Comparison of ENCODE assay signal across 14 mouse cellular contexts in genomic region chr6:119200362-119200761, GRCm38 (mm10). TPM values are rescaled to one million over a fixed set of nuclear protein-coding genes. Genes with fewer than 3 reads are reported as not detected.
A peak's percentile ranks its signal among the peaks of the same experiment; 100 is the strongest.
DNase-seq lines count a peak whose midpoint lies in the region; ATAC-seq and TF ChIP-seq lines count a peak whose summit lies in the region.
"Had no signal": no experiment of that assay in that cellular context is flagged by ENCODE, and none has a peak within 500 bp of the region (broad histone marks: within the 10 kb centered on the region; RNA-seq: fewer than 3 reads in every experiment).

No protein-coding gene starts in this region.

- DNase-seq in heart, postnatal 14 days = no peak
- no peak for DNase-seq in urinary bladder, postnatal 25 days (ENCODE audit: low spot score)
- DNase-seq in embryonic facial prominence, embryonic 10.5 days (ENCODE audit: low spot score) = no peak
- DNase-seq: cerebellum, adult 2 months; kidney, adult 9 months; lung, adult 2 months; midbrain, embryonic 14.5 days had no signal

- H3K36me3 ChIP-seq in heart, embryonic 12.5 days = no peaks in the 10 kb centered on the region
- no peaks in the 10 kb centered on the region; the same call in 1 of the 2 replicates for H3K36me3 ChIP-seq in ES-Bruce4 (ENCODE audit: control insufficient read depth, insufficient read depth, low read length, poor library complexity, severe bottlenecking)
- no peaks in the 10 kb centered on the region for H3K36me3 ChIP-seq in intestine, embryonic 15.5 days
- H3K36me3 ChIP-seq in liver, embryonic 16.5 days (ENCODE audit: control insufficient read depth, insufficient read depth) = no peaks in the 10 kb centered on the region
- H3K36me3 ChIP-seq in embryonic facial prominence, embryonic 10.5 days (replicated peaks) = peaks cover 31% of the 10 kb centered on the region

- peaks cover 62% of the 10 kb centered on the region for H3K4me1 ChIP-seq in heart, embryonic 12.5 days (replicated peaks)
- peaks cover 3% of the 10 kb centered on the region for H3K4me1 ChIP-seq in ES-Bruce4 (ENCODE audit: control insufficient read depth, insufficient read depth, low read length)
- peaks cover 6% of the 10 kb centered on the region; the same call in 1 of the 2 replicates for H3K4me1 ChIP-seq in intestine, embryonic 15.5 days (replicated peaks)
- H3K4me1 ChIP-seq in liver, embryonic 16.5 days (ENCODE audit: control insufficient read depth, low read depth, low read length) = no peaks in the 10 kb centered on the region
- peaks cover 15% of the 10 kb centered on the region for H3K4me1 ChIP-seq in embryonic facial prominence, embryonic 10.5 days

- no peak for TF ChIP-seq CTCF in ES-Bruce4 (IDR thresholded peaks at IDR 0.05; ENCODE audit: low read depth, low read length)

- intact Hi-C loops in heart, postnatal 14 days (cut with DNase I) = no loop called here

- no peaks in the 10 kb centered on the region for H3K9me3 ChIP-seq in heart, embryonic 12.5 days (replicated peaks)
- 0 out of 2 replicates have a peak, but pooled peaks cover 2% of the 10 kb centered on the region for H3K9me3 ChIP-seq in ES-Bruce4 (replicated peaks; ENCODE audit: control insufficient read depth, insufficient read depth, low read length, poor library complexity, severe bottlenecking)
- no peaks in the 10 kb centered on the region for H3K9me3 ChIP-seq in intestine, embryonic 15.5 days
- no peaks in the 10 kb centered on the region for H3K9me3 ChIP-seq in liver, embryonic 16.5 days (replicated peaks; ENCODE audit: control insufficient read depth, low read length)
- H3K9me3 ChIP-seq in embryonic facial prominence, embryonic 10.5 days = no peaks in the 10 kb centered on the region
- H3K9me3 ChIP-seq: forebrain, embryonic 12.5 days; hindbrain, embryonic 15.5 days had no signal

- ATAC-seq in heart, embryonic 12.5 days (ENCODE audit: insufficient number of reproducible peaks, low FRiP score) = no peak
- ATAC-seq in intestine, embryonic 15.5 days = peak; percentile 76
- peak; percentile 81 for ATAC-seq in liver, embryonic 16.5 days (ENCODE audit: low read depth)

- 56% methylated on average over 5 of the region's 5 CpGs for WGBS in heart, embryonic 12.5 days
- WGBS in intestine, embryonic 15.5 days = 54% methylated on average over 5 of the region's 5 CpGs
- 69% methylated on average over 5 of the region's 5 CpGs for WGBS in liver, embryonic 16.5 days (ENCODE audit: insufficient replicate concordance)
- 77% methylated on average over 5 of the region's 5 CpGs for WGBS in embryonic facial prominence, embryonic 10.5 days

- H3K4me3 ChIP-seq in heart, embryonic 12.5 days = no peak overlapping the region
- H3K4me3 ChIP-seq in ES-Bruce4 (ENCODE audit: low read depth, low read length) = no peak overlapping the region
- H3K4me3 ChIP-seq in intestine, embryonic 15.5 days (replicated peaks) = no peak overlapping the region
- H3K4me3 ChIP-seq in liver, embryonic 16.5 days (ENCODE audit: low read depth, low read length) = no peak overlapping the region
- H3K4me3 ChIP-seq in embryonic facial prominence, embryonic 10.5 days = no peak overlapping the region
- H3K4me3 ChIP-seq: forebrain, embryonic 12.5 days; hindbrain, embryonic 15.5 days had no signal

- TF ChIP-seq POLR2A in ES-Bruce4 (IDR thresholded peaks at IDR 0.05; ENCODE audit: insufficient read depth, low read length) = no peak

- no peaks in the 10 kb centered on the region for H3K27me3 ChIP-seq in heart, embryonic 12.5 days (replicated peaks)
- no peaks in the 10 kb centered on the region for H3K27me3 ChIP-seq in ES-Bruce4 (ENCODE audit: control insufficient read depth, insufficient read depth, low read length, poor library complexity, severe bottlenecking)
- H3K27me3 ChIP-seq in intestine, embryonic 15.5 days (replicated peaks) = no peaks in the 10 kb centered on the region
- H3K27me3 ChIP-seq in liver, embryonic 16.5 days (ENCODE audit: control insufficient read depth, insufficient read depth, low read depth, low read length) = no peaks in the 10 kb centered on the region
- H3K27me3 ChIP-seq in embryonic facial prominence, embryonic 10.5 days (replicated peaks; ENCODE audit: low read depth, poor library complexity, severe bottlenecking) = no peaks in the 10 kb centered on the region
- H3K27me3 ChIP-seq: forebrain, embryonic 12.5 days; hindbrain, embryonic 15.5 days had no signal

- peak overlapping the region; percentile 58 for H3K27ac ChIP-seq in heart, embryonic 12.5 days (ENCODE audit: poor library complexity, severe bottlenecking)
- peak overlapping the region; percentile 61; the same call in 1 of the 2 replicates for H3K27ac ChIP-seq in ES-Bruce4 (ENCODE audit: insufficient read depth, low read length)
- H3K27ac ChIP-seq in intestine, embryonic 15.5 days = no peak overlapping the region
- peak overlapping the region; percentile 45; the same call in 1 of the 2 replicates for H3K27ac ChIP-seq in liver, embryonic 16.5 days (ENCODE audit: low read length)
- H3K27ac ChIP-seq in embryonic facial prominence, embryonic 10.5 days (replicated peaks) = no peak overlapping the region
- H3K27ac ChIP-seq: hindbrain, embryonic 15.5 days had no signal

- TF ChIP-seq EP300 in ES-Bruce4 (IDR thresholded peaks at IDR 0.05; ENCODE audit: insufficient read depth, low read depth, low read length) = no peak

- H3K9ac ChIP-seq in heart, embryonic 12.5 days = no peak overlapping the region
- H3K9ac ChIP-seq in ES-Bruce4 (ENCODE audit: low read depth, poor library complexity, severe bottlenecking) = no peak overlapping the region
- no peak overlapping the region for H3K9ac ChIP-seq in intestine, embryonic 15.5 days
- no peak overlapping the region for H3K9ac ChIP-seq in liver, embryonic 16.5 days (ENCODE audit: low read depth, low read length)
- H3K9ac ChIP-seq: forebrain, embryonic 12.5 days; hindbrain, embryonic 15.5 days had no signal

- no peak overlapping the region for H3K4me2 ChIP-seq in heart, embryonic 12.5 days
- no peak overlapping the region for H3K4me2 ChIP-seq in intestine, embryonic 15.5 days (replicated peaks)
- H3K4me2 ChIP-seq in liver, embryonic 16.5 days (ENCODE audit: low read depth, low read length) = peak overlapping the region; percentile 18; the same call in 1 of the 2 replicates
- H3K4me2 ChIP-seq: forebrain, embryonic 12.5 days; hindbrain, embryonic 15.5 days had no signal

RNA-seq across cellular contexts. Expression of gene Cacna1c, which starts 4.1 kb away (rescaled TPM):
- polyA plus RNA-seq in heart, embryonic 12.5 days (2016; fragmentation: Nextera tagmentation; extraction: Ambion mirVana) = 58.1 and 63.4 TPM in 2 replicates
- total RNA-seq in heart, postnatal 14 days (2021) = 100 to 1,000 TPM; 195 to 220 TPM
- 0.90 and 1.0 TPM in 2 replicates for polyA plus RNA-seq in ES-Bruce4 (2011; ENCODE audit: insufficient read depth, insufficient read length, low read depth, missing spikeins)
- polyA plus RNA-seq in intestine, embryonic 15.5 days (2015; fragmentation: Nextera tagmentation; extraction: Ambion mirVana) = 3.0 and 3.3 TPM in 2 replicates
- polyA plus RNA-seq in liver, embryonic 16.5 days (2015; fragmentation: Nextera tagmentation; extraction: Ambion mirVana) = 0.20 and 0.30 TPM in 2 replicates
- polyA plus RNA-seq in embryonic facial prominence, embryonic 10.5 days (2016; fragmentation: Nextera tagmentation; extraction: Ambion mirVana) = 4.2 and 4.9 TPM in 2 replicates
- polyA plus RNA-seq: C2C12 had no signal

RNA-seq across cellular contexts. Expression of gene Dcp1b, which starts 25.3 kb away (rescaled TPM):
- polyA plus RNA-seq in heart, embryonic 12.5 days (2016; fragmentation: Nextera tagmentation; extraction: Ambion mirVana) = 6.3 TPM in 2 replicates
- 1 to 10 TPM; 4.0 to 4.4 TPM for total RNA-seq in heart, postnatal 14 days (2021)
- 11.0 and 11.7 TPM in 2 replicates for polyA plus RNA-seq in ES-Bruce4 (2011; ENCODE audit: insufficient read depth, insufficient read length, low read depth, missing spikeins)
- polyA plus RNA-seq in intestine, embryonic 15.5 days (2015; fragmentation: Nextera tagmentation; extraction: Ambion mirVana) = 6.1 and 6.7 TPM in 2 replicates
- polyA plus RNA-seq in liver, embryonic 16.5 days (2015; fragmentation: Nextera tagmentation; extraction: Ambion mirVana) = 2.7 and 3.2 TPM in 2 replicates
- 8.4 and 8.7 TPM in 2 replicates for polyA plus RNA-seq in embryonic facial prominence, embryonic 10.5 days (2016; fragmentation: Nextera tagmentation; extraction: Ambion mirVana)

RNA-seq across cellular contexts. Expression of gene Cacna2d4, which starts 36.0 kb away (rescaled TPM):
- polyA plus RNA-seq in heart, embryonic 12.5 days (2016; fragmentation: Nextera tagmentation; extraction: Ambion mirVana) = not detected in 2 replicates
- under 1 TPM in 1 of 2 experiments, not detected in 1; 0.12 TPM for total RNA-seq in heart, postnatal 14 days (2021)
- polyA plus RNA-seq in ES-Bruce4 (2011; ENCODE audit: insufficient read depth, insufficient read length, low read depth, missing spikeins) = 0.58 TPM in 1 of 2 replicates, not detected in the other
- 0.04 and 0.30 TPM in 2 replicates for polyA plus RNA-seq in intestine, embryonic 15.5 days (2015; fragmentation: Nextera tagmentation; extraction: Ambion mirVana)
- polyA plus RNA-seq in liver, embryonic 16.5 days (2015; fragmentation: Nextera tagmentation; extraction: Ambion mirVana) = 0.02 TPM in 1 of 2 replicates, not detected in the other
- not detected in 2 replicates for polyA plus RNA-seq in embryonic facial prominence, embryonic 10.5 days (2016; fragmentation: Nextera tagmentation; extraction: Ambion mirVana)
- polyA plus RNA-seq: C2C12; forebrain, embryonic 12.5 days had no signal

Comparison
In these comparisons a context has a peak if more than half of its experiments do, and no peak if none do; other contexts are left out.
1. H3K27ac ChIP-seq: peak in heart, embryonic 12.5 days (single experiment), ES-Bruce4 (single experiment) and liver, embryonic 16.5 days (single experiment); none in intestine, embryonic 15.5 days (single experiment) and embryonic facial prominence, embryonic 10.5 days (single experiment).